Mouse (Mus musculus) lung, embryonic 14.5 days (tissue): Measurements from ENCODE around the gene Itih5. TPM values are rescaled to one million over a fixed set of nuclear protein-coding genes. Genes with fewer than 3 reads are reported as not detected.
A peak's percentile ranks its signal among the peaks of the same experiment; 100 is the strongest.

ENCODE experiments used
- ATAC-seq: fragments of 200-750 bp; cut with Nextera tagmentation; 2 replicates; pipeline ENCODE4 v1.8.0; 2017; ENCODE audit warnings: mild to moderate bottlenecking, moderate TSS enrichment, moderate library complexity; ENCODE audit not compliant: insufficient read depth
- DNase-seq: peaks from one replicate; pipeline ENCODE4 v3.0.0-alpha.2; 2015
- H3K27ac ChIP-seq: fragments of 300-500 bp; sonication (generic); 2 replicates; pipeline ENCODE4 v1.5.1; 2014; ENCODE audit warnings: low read depth, mild to moderate bottlenecking, moderate library complexity
- H3K27me3 ChIP-seq: fragments of 300-500 bp; sonication (generic); 2 replicates; pipeline ENCODE4 v1.6.1; 2014; ENCODE audit warnings: low read length, control low read depth; ENCODE audit not compliant: insufficient read depth
- H3K36me3 ChIP-seq: fragments of 300-500 bp; sonication (generic); 2 replicates; pipeline ENCODE4 v1.6.1; 2014; ENCODE audit warnings: control low read depth; ENCODE audit not compliant: insufficient read depth
- H3K4me1 ChIP-seq: fragments of 300-500 bp; sonication (generic); 2 replicates; pipeline ENCODE4 v1.6.1; 2014; ENCODE audit warnings: antibody characterized with exemption, control low read depth; ENCODE audit not compliant: insufficient read depth
- H3K4me2 ChIP-seq: fragments of 300-500 bp; sonication (generic); 2 replicates; pipeline ENCODE4 v1.6.1; 2014; ENCODE audit warnings: mild to moderate bottlenecking
- H3K4me3 ChIP-seq: fragments of 300-500 bp; sonication (generic); 2 replicates; pipeline ENCODE4 v1.5.1; 2014; ENCODE audit warnings: low read depth, low read length
- H3K9ac ChIP-seq: fragments of 300-500 bp; sonication (generic); 2 replicates; pipeline ENCODE4 v1.6.1; 2014
- H3K9me3 ChIP-seq: fragments of 300-500 bp; sonication (generic); 2 replicates; pipeline ENCODE4 v1.6.1; 2016; ENCODE audit warnings: low read depth, low read length, control low read depth
- CTCF ChIP-seq: IDR thresholded peaks from 2 replicates; pipeline ENCODE4 v1.5.1; 2016; ENCODE audit warnings: antibody characterized with exemption, low read depth
- WGBS: fragments of 180-500 bp; shearing (Covaris S2); extraction: QIAGEN DNeasy Blood & Tissue Kit; methylation state at CpG from one replicate; pipeline ENCODE4 v1.1.7; 2014; 5-methylcytosine and 5-hydroxymethylcytosine counted together
- polyA plus RNA-seq: library from polyadenylated mRNA; unstranded; fragments of >200 nt; fragmentation: Nextera tagmentation; extraction: Ambion mirVana; gene quantifications from 2 replicates; pipeline ENCODE4 v1.2.1, GENCODE M21; 2014

Itih5 gene
- polyA plus RNA-seq, 1 experiment from 2014 or later, result 4.1 TPM

DNA sequence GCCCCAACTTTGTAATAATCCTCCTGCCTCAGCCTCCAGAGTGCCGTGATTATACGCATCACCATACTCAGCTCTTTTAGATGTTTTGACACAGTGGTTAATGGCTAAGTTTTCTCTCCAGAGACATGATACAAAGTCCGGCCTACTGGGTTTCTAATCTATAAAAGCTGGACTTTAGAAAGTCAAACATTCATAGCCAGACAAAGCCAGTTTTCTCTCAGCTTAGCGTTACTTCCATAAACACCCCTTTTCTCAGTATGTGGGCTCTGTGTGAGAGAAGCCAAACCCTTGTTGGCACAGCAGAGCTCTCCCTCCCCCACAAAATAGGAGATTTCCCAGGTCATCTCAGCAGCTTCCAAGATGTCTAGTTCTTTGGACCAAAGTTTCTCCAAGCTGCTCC, 24.8 kb upstream of the Itih5 start:
- 70% methylated on average over 4 of the region's 4 CpGs for WGBS
- H3K27me3 ChIP-seq, result no peaks in the 10 kb centered on the region
- no peak for TF ChIP-seq CTCF
- H3K27ac ChIP-seq, result no peak overlapping the region
- ATAC-seq (no peak), DNase-seq (no peak)
- H3K9ac ChIP-seq, result no peak overlapping the region
- no peaks in the 10 kb centered on the region for H3K9me3 ChIP-seq
- no peak overlapping the region for H3K4me2 ChIP-seq
- no peak overlapping the region for H3K4me3 ChIP-seq
- H3K36me3 ChIP-seq, result no peaks in the 10 kb centered on the region
- no peaks in the 10 kb centered on the region for H3K4me1 ChIP-seq

DNA sequence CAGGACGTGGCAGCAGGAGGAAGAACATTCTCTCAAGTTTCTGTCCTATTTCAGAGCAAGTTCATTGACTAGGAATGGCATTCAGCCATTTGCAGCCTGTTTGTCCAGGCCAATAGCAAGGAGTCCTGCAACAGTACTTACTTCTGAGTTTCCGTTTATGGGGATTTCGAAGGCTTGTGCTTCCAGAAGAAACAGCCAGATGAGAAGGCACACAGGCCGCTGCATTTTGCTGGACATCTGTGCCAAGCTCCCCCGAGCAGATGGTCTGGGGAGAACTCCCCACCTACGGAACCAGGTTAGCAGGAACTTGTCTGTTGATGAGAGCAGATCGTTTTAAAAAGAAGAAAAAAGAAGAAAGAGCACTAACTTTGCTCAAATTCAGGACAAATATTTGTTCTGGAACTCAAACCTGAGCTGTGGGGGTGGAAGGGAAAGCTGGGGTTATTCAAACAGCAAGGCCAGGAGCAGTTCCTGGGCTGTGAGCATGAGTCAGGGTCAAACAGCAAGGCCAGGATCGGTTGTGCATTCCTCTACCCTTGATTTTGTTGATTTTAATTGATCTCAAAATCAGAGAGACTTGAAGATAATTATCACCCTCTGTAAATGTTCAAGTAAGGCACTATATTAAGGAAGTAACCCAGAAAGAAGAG, 22.9 kb upstream of the Itih5 start:
- Histone ChIP-seq H3K9ac (no peak overlapping the region), H3K4me2 (no peak overlapping the region), H3K27ac (peak overlapping the region; percentile 62), H3K36me3 (no peaks in the 10 kb centered on the region), H3K9me3 (no peaks in the 10 kb centered on the region), H3K4me3 (no peak overlapping the region), H3K4me1 (no peaks in the 10 kb centered on the region), H3K27me3 (no peaks in the 10 kb centered on the region)
- no peak for TF ChIP-seq CTCF
- no peak for ATAC-seq
- 55% methylated on average over 8 of the region's 8 CpGs for WGBS
- peak; percentile 22 for DNase-seq

DNA sequence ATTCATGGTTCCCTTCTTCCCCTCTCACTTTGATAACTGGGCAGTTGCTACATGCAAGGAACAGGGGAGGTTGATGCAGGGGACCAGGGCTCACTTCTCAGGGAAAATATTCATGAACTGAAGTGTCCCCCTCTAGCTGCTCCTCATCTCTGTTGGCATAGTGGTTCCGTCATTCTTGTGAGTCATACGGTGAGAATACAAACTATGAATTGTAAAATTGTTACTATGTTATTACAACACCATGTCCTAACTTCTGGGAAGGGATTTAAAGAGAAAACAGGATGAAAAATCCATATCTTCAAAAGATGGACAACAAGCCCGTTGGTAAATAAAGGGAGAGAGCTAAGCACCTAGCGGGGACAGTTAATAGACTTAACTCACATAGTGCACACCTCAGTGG, 22.1 kb upstream of the Itih5 start, which contains the start of gene Itih2:
Gene Itih2, minus strand, starts transcription at position 101 of the 400 bp plus-strand sequence.
- Histone ChIP-seq H3K9me3 (no peaks in the 10 kb centered on the region), H3K36me3 (no peaks in the 10 kb centered on the region), H3K4me3 (no peak within 1 kb of the TSS), H3K4me1 (no peaks in the 10 kb centered on the region), H3K27me3 (no peaks in the 10 kb centered on the region), H3K9ac (no peak within 1 kb of the TSS), H3K27ac (peak within 1 kb of the TSS; percentile 62), H3K4me2 (no peak within 1 kb of the TSS)
- 73% methylated on average over 4 of the region's 4 CpGs for WGBS
- ATAC-seq, result no peak
- TF ChIP-seq CTCF, result no peak
- no peak for DNase-seq

DNA sequence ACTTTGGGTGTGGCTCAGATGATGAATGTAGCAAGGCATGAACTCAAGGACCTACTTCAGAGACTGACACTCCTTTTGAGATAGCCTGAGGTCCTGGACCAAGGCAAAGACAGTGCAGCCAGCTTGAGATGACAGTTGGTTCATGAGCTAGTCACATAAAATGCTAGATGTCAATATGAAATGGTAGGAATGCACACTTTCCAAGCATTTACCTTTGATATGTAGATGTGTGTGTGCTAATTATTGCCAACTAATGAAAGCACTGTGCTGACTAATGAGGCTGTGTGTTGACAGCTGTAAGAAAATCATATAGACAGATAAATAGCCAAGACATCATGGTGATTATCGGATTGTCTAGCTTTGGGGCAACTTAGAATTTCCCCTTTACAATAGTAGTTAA, 21.2 kb upstream of the Itih5 start:
- Histone ChIP-seq H3K27ac (no peak overlapping the region), H3K4me3 (no peak overlapping the region), H3K4me1 (no peaks in the 10 kb centered on the region), H3K27me3 (no peaks in the 10 kb centered on the region), H3K9ac (no peak overlapping the region), H3K9me3 (no peaks in the 10 kb centered on the region), H3K4me2 (no peak overlapping the region), H3K36me3 (no peaks in the 10 kb centered on the region)
- WGBS, result 92% methylated on average over 1 of the region's 1 CpGs
- DNase-seq (no peak), ATAC-seq (no peak)
- no peak for TF ChIP-seq CTCF

DNA sequence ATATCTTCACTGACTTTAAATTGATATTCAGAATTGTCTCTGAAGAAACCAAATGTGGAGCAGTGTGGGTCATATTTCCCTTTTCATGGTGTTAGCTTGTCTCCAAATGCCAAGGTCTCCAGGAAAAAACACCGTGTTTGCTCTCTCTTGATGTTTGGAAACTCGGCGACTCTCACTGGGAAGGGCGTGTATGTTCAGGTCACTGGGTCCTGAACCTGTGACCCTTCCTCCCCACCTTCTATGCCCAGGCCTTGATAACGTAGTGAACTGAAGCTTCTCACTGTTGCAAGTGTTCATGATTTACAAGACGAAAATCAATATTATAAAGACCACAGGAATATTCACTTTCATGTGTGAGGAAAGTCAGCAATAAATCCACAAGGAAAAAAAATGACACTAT, 19.4 kb upstream of the Itih5 start:
- DNase-seq, result no peak
- Histone ChIP-seq H3K27me3 (no peaks in the 10 kb centered on the region), H3K27ac (no peak overlapping the region), H3K9ac (no peak overlapping the region), H3K4me2 (no peak overlapping the region), H3K4me3 (no peak overlapping the region), H3K4me1 (no peaks in the 10 kb centered on the region), H3K36me3 (no peaks in the 10 kb centered on the region), H3K9me3 (no peaks in the 10 kb centered on the region)
- no peak for ATAC-seq
- no peak for TF ChIP-seq CTCF
- WGBS, result 43% methylated on average over 6 of the region's 6 CpGs

DNA sequence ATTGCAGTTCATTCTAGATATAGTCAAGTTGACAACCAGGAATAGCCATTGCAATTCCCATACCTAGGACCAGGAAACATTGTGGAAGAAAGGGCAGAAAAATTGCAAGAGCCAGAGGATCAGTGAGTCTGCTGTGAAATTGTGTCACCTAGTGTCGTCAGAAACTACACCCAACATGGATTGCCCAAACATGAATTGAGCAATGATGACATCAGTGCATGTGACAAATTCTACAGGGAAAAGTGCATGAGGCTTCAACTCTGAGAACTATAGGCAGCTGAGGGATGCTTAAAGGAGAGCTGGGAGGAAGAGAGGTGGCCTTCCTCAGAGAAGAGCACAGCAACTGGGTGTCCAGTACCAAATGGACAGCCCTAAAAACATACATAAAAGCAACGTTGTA, 16.1 kb upstream of the Itih5 start:
- DNase-seq, result no peak
- Histone ChIP-seq H3K27ac (no peak overlapping the region), H3K36me3 (no peaks in the 10 kb centered on the region), H3K27me3 (no peaks in the 10 kb centered on the region), H3K4me3 (no peak overlapping the region), H3K4me2 (no peak overlapping the region), H3K9ac (no peak overlapping the region), H3K9me3 (no peaks in the 10 kb centered on the region), H3K4me1 (no peaks in the 10 kb centered on the region)
- no peak for TF ChIP-seq CTCF
- ATAC-seq, result no peak
- 75% methylated on average over 2 of the region's 2 CpGs for WGBS

DNA sequence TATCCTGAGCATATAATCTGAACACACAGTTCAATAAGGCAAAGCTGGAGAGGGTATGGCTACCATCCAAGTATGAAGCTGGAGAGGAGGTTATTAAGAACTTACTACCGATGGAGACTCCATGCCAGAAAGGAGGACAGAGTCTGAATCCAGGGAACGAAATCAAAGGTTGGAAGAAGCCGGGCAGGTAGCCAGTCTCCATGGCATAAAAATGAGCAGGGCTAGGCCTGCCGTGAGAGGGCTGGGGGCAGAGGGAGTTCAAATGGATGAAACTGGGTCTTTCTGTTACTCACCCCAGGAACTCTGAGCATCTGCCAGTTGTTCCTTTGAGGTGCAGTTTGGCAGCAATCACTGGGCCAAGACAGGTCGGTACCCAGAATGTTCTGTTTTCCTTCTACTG, 12.9 kb upstream of the Itih5 start:
- DNase-seq (no peak), ATAC-seq (no peak)
- Histone ChIP-seq H3K4me3 (no peak overlapping the region), H3K9me3 (no peaks in the 10 kb centered on the region), H3K36me3 (no peaks in the 10 kb centered on the region), H3K4me2 (no peak overlapping the region), H3K9ac (no peak overlapping the region), H3K27me3 (no peaks in the 10 kb centered on the region), H3K27ac (no peak overlapping the region), H3K4me1 (no peaks in the 10 kb centered on the region)
- no peak for TF ChIP-seq CTCF
- WGBS, result 75% methylated on average over 5 of the region's 5 CpGs
